In the genomic region with DNA sequence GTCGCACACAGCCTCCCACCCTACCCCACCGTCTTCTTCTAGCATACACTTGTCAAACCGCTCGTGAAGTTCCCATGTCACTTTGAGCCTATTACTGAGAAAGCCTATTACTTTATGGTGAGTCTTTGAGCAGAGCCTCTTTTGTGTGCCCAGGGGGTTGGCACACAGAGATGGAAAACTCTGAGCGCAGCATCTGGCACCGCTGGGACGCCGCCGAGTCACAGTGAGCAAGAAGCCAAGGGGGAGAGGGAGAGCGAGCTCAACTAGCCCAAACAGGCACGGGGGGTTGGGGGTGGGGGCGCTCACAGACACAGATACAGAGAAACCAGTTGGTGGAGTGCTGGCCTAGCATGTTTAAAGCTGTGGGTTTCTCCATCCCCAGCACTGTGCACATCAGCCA, we compare ENCODE assay signal across 16 mouse cellular contexts. TPM values are rescaled to one million over a fixed set of nuclear protein-coding genes. Genes with fewer than 3 reads are reported as not detected.
DNase-seq lines count a peak whose midpoint lies in the region; ATAC-seq and TF ChIP-seq lines count a peak whose summit lies in the region.
"Had no signal": no experiment of that assay in that cellular context is flagged by ENCODE, and none has a peak within 500 bp of the region (broad histone marks: within the 10 kb centered on the region; RNA-seq: fewer than 3 reads in every experiment).

No protein-coding gene starts in this region.

- H3K36me3 ChIP-seq in heart, embryonic 16.5 days (ENCODE audit: control insufficient read depth, insufficient read depth) = no peaks in the 10 kb centered on the region
- no peaks in the 10 kb centered on the region for H3K36me3 ChIP-seq in heart, embryonic 12.5 days
- no peaks in the 10 kb centered on the region for H3K36me3 ChIP-seq in E14TG2a.4 (ENCODE audit: insufficient read depth, low read length)
- no peaks in the 10 kb centered on the region for H3K36me3 ChIP-seq in liver, embryonic 12.5 days
- H3K36me3 ChIP-seq: midbrain, embryonic 13.5 days had no signal

- no peak overlapping the region for H3K9ac ChIP-seq in heart, embryonic 16.5 days (ENCODE audit: low read length)
- no peak overlapping the region for H3K9ac ChIP-seq in heart, embryonic 12.5 days
- no peak overlapping the region for H3K9ac ChIP-seq in liver, embryonic 12.5 days
- H3K9ac ChIP-seq: midbrain, embryonic 13.5 days had no signal

- TF ChIP-seq CTCF in E14TG2a.4 (conservative IDR thresholded peaks at IDR 0.05; ENCODE audit: low read length) = no peak

- H3K27ac ChIP-seq in heart, embryonic 16.5 days (ENCODE audit: low read length) = 0 out of 2 replicates have a peak overlapping the region, but pooled peaks have one; percentile 9
- H3K27ac ChIP-seq in heart, embryonic 12.5 days (ENCODE audit: poor library complexity, severe bottlenecking) = no peak overlapping the region
- H3K27ac ChIP-seq in liver, embryonic 12.5 days = no peak overlapping the region
- H3K27ac ChIP-seq: midbrain, embryonic 13.5 days had no signal

- peaks cover 4% of the 10 kb centered on the region for H3K4me1 ChIP-seq in heart, embryonic 16.5 days (ENCODE audit: control insufficient read depth, insufficient read depth, low read length)
- peaks cover 9% of the 10 kb centered on the region for H3K4me1 ChIP-seq in heart, embryonic 12.5 days (replicated peaks)
- peaks cover 44% of the 10 kb centered on the region for H3K4me1 ChIP-seq in E14TG2a.4 (replicated peaks; ENCODE audit: low read depth, low read length)
- no peaks in the 10 kb centered on the region for H3K4me1 ChIP-seq in liver, embryonic 12.5 days
- H3K4me1 ChIP-seq: midbrain, embryonic 13.5 days had no signal

- no peak overlapping the region for H3K4me2 ChIP-seq in heart, embryonic 16.5 days (ENCODE audit: low read depth, low read length)
- H3K4me2 ChIP-seq in heart, embryonic 12.5 days = no peak overlapping the region
- no peak overlapping the region for H3K4me2 ChIP-seq in liver, embryonic 12.5 days
- H3K4me2 ChIP-seq: midbrain, embryonic 13.5 days had no signal

- intact Hi-C loops in left cerebral cortex, postnatal 4 days (cut with DNase I) = no loop called here
- intact Hi-C loops in left cerebral cortex, postnatal 10 days (cut with DNase I) = no loop called here

- H3K27me3 ChIP-seq in heart, embryonic 16.5 days (ENCODE audit: control insufficient read depth, insufficient read depth, low read length) = no peaks in the 10 kb centered on the region
- H3K27me3 ChIP-seq in heart, embryonic 12.5 days (replicated peaks) = no peaks in the 10 kb centered on the region
- peaks cover 18% of the 10 kb centered on the region; the same call in 1 of the 2 replicates for H3K27me3 ChIP-seq in E14TG2a.4 (ENCODE audit: insufficient read depth, low read length)
- H3K27me3 ChIP-seq in liver, embryonic 12.5 days (replicated peaks) = peaks cover 34% of the 10 kb centered on the region
- H3K27me3 ChIP-seq: CH12.LX; midbrain, embryonic 13.5 days had no signal

- no peak overlapping the region for H3K4me3 ChIP-seq in heart, embryonic 16.5 days (ENCODE audit: low read length)
- no peak overlapping the region for H3K4me3 ChIP-seq in heart, embryonic 12.5 days
- H3K4me3 ChIP-seq in E14TG2a.4 (replicated peaks; ENCODE audit: low read length) = peak overlapping the region; percentile 62
- no peak overlapping the region for H3K4me3 ChIP-seq in liver, embryonic 12.5 days
- H3K4me3 ChIP-seq: midbrain, embryonic 13.5 days had no signal

- DNase-seq in left cerebral cortex, postnatal 4 days = peak; percentile 37
- DNase-seq in left cerebral cortex, postnatal 10 days (ENCODE audit: extremely low spot score in 1 of 2, low spot score in 2 of 2) = no peak
- peak; percentile 48 for DNase-seq in brain, adult 2 months (ENCODE audit: low read depth, low spot score)
- DNase-seq in spleen, postnatal 14 days (ENCODE audit: low spot score in 2 of 2) = no peak
- DNase-seq: adrenal gland, postnatal 14 days; lung, postnatal 14 days; thymus, postnatal 14 days had no signal

- no peaks in the 10 kb centered on the region for H3K9me3 ChIP-seq in heart, embryonic 16.5 days (replicated peaks; ENCODE audit: control insufficient read depth, low read length)
- no peaks in the 10 kb centered on the region for H3K9me3 ChIP-seq in heart, embryonic 12.5 days (replicated peaks)
- no peaks in the 10 kb centered on the region for H3K9me3 ChIP-seq in E14TG2a.4 (ENCODE audit: low read length)
- no peaks in the 10 kb centered on the region for H3K9me3 ChIP-seq in liver, embryonic 12.5 days (replicated peaks)
- H3K9me3 ChIP-seq: midbrain, embryonic 13.5 days had no signal

- no peak; the same call in 1 of the 2 replicates for ATAC-seq in heart, embryonic 16.5 days (replicated peaks; ENCODE audit: extremely low read depth, insufficient read depth, low FRiP score)
- ATAC-seq in heart, embryonic 12.5 days (ENCODE audit: insufficient number of reproducible peaks, low FRiP score) = no peak
- no peak for ATAC-seq in liver, embryonic 12.5 days
- ATAC-seq: forebrain, embryonic 14.5 days; inflammation-experienced regulatory T-cells, adult 6 months; midbrain, embryonic 13.5 days had no signal

- WGBS in heart, embryonic 16.5 days = 51% methylated on average over 12 of the region's 12 CpGs
- 53% methylated on average over 12 of the region's 12 CpGs for WGBS in heart, embryonic 12.5 days
- 48% methylated on average over 12 of the region's 12 CpGs for WGBS in liver, embryonic 12.5 days (ENCODE audit: insufficient replicate concordance)

RNA-seq across cellular contexts. Expression of a gene that starts 16.2 kb away (rescaled TPM):
- 1.5 and 1.9 TPM in 2 replicates for polyA plus RNA-seq in heart, embryonic 16.5 days (2015; fragmentation: Nextera tagmentation; extraction: Ambion mirVana)
- polyA plus RNA-seq in heart, embryonic 12.5 days (2016; fragmentation: Nextera tagmentation; extraction: Ambion mirVana) = 0.13 and 0.32 TPM in 2 replicates
- total RNA-seq in left cerebral cortex, postnatal 4 days (2021) = 10 to 100 TPM; 13.8 to 14.2 TPM
- 10 to 100 TPM; 74.9 to 82.0 TPM for total RNA-seq in left cerebral cortex, postnatal 10 days (2021)
- not detected in 2 replicates for polyA plus RNA-seq in liver, embryonic 12.5 days (2016; fragmentation: Nextera tagmentation; extraction: Ambion mirVana)
- polyA plus RNA-seq: inflammation-experienced regulatory T-cells, adult 6 months; neural tube, embryonic 11.5 days had no signal

RNA-seq across cellular contexts. Expression of a gene that starts 56.8 kb away (rescaled TPM):
- polyA plus RNA-seq in heart, embryonic 16.5 days (2015; fragmentation: Nextera tagmentation; extraction: Ambion mirVana) = 61.5 and 66.4 TPM in 2 replicates
- 65.2 and 65.7 TPM in 2 replicates for polyA plus RNA-seq in heart, embryonic 12.5 days (2016; fragmentation: Nextera tagmentation; extraction: Ambion mirVana)
- total RNA-seq in left cerebral cortex, postnatal 4 days (2021) = 10 to 100 TPM; 46.8 to 47.7 TPM
- total RNA-seq in left cerebral cortex, postnatal 10 days (2021) = 10 to 100 TPM; 50.8 to 59.0 TPM
- 43.1 and 45.1 TPM in 2 replicates for polyA plus RNA-seq in liver, embryonic 12.5 days (2016; fragmentation: Nextera tagmentation; extraction: Ambion mirVana)

RNA-seq across cellular contexts. Expression of a gene that starts 57.0 kb away (rescaled TPM):
- polyA plus RNA-seq in heart, embryonic 16.5 days (2015; fragmentation: Nextera tagmentation; extraction: Ambion mirVana) = 82.8 and 88.1 TPM in 2 replicates
- 106 and 110 TPM in 2 replicates for polyA plus RNA-seq in heart, embryonic 12.5 days (2016; fragmentation: Nextera tagmentation; extraction: Ambion mirVana)
- 10 to 100 TPM; 82.3 to 83.9 TPM for total RNA-seq in left cerebral cortex, postnatal 4 days (2021)
- total RNA-seq in left cerebral cortex, postnatal 10 days (2021) = 10 to 100 TPM; 56.0 to 58.3 TPM
- 127 TPM in 2 replicates for polyA plus RNA-seq in liver, embryonic 12.5 days (2016; fragmentation: Nextera tagmentation; extraction: Ambion mirVana)

Comparison
In these comparisons a context has a peak if more than half of its experiments do, and no peak if none do; other contexts are left out.
1. DNase-seq: peak in left cerebral cortex, postnatal 4 days (single experiment) and brain, adult 2 months (single experiment); none in left cerebral cortex, postnatal 10 days (0 of 2) and spleen, postnatal 14 days (0 of 2).